Mouse (Mus musculus): ENCODE measurements around the gene Btrc. TPM values are rescaled to one million over a fixed set of nuclear protein-coding genes. Genes with fewer than 3 reads are reported as not detected.

Gene Btrc
- polyA plus RNA-seq, 1 experiment = 5.0 TPM

GRCm38 (mm10) chr19:45577141-45577750, 213.7 kb downstream of the Btrc start:
- H3K4me1 ChIP-seq = peaks cover 52% of the 10 kb centered on the region
- TF ChIP-seq FLI1 (IDR thresholded peaks at IDR 0.05; ENCODE audit: low read length) (no peak), GATA1 (IDR thresholded peaks at IDR 0.05; ENCODE audit: borderline replicate concordance, low read length) (no peak)
- H3K36me3 ChIP-seq (replicated peaks; ENCODE audit: low read length) = peaks cover 94% of the 10 kb centered on the region

GRCm38 (mm10) chr19:45578976-45579375, 215.4 kb downstream of the Btrc start:
- Histone ChIP-seq H3K36me3 (replicated peaks; ENCODE audit: low read length) (peaks cover 90% of the 10 kb centered on the region), H3K27me3 (replicated peaks) (no peaks in the 10 kb centered on the region), H3K4me3 (replicated peaks) (no peak overlapping the region), H3K4me1 (peaks cover 48% of the 10 kb centered on the region), H3K9me3 (0 out of 2 replicates have a peak, but pooled peaks cover 3% of the 10 kb centered on the region)
- TF ChIP-seq GATA1 (IDR thresholded peaks at IDR 0.05; ENCODE audit: borderline replicate concordance, low read length) (no peak), FLI1 (IDR thresholded peaks at IDR 0.05; ENCODE audit: low read length) (no peak)

More at GRCm38 (mm10) chr19:45577141-45577750, 213.7 kb downstream of the Btrc start:
- Histone ChIP-seq H3K9me3 (0 out of 2 replicates have a peak, but pooled peaks cover 3% of the 10 kb centered on the region), H3K27me3 (replicated peaks) (no peaks in the 10 kb centered on the region), H3K4me3 (replicated peaks) (no peak overlapping the region)

DNA sequence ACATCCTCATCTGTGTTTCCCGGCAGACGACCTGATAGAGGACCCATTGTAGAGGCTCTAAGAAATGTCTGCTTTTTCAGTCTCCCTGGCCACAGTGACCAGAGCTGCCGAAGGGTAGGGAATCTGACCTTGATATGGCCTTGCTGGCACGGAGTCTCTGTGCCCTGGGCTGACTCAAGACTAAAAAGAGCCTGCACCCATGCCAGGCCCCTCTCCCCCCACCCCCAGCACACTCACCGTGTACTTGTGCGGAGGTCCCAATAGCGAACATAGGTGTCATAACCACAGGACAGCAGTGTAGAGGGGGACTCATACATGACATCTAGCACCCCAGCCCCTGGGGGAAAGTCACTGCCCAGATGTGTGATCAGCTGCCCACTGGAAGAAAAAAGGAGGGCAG, 215.9 kb downstream of the Btrc start:
- Histone ChIP-seq H3K4me1 (peaks cover 44% of the 10 kb centered on the region), H3K9me3 (0 out of 2 replicates have a peak, but pooled peaks cover 3% of the 10 kb centered on the region), H3K4me3 (replicated peaks) (no peak overlapping the region), H3K36me3 (replicated peaks; ENCODE audit: low read length) (peaks cover 90% of the 10 kb centered on the region), H3K27me3 (replicated peaks) (no peaks in the 10 kb centered on the region)
- TF ChIP-seq FLI1 (IDR thresholded peaks at IDR 0.05; ENCODE audit: low read length) (no peak), GATA1 (IDR thresholded peaks at IDR 0.05; ENCODE audit: borderline replicate concordance, low read length) (no peak)

Other genes starting within 250 kb of the Btrc start
- not detected in 2 replicates for gene Tlx1, start 213.1 kb upstream of the Btrc start, polyA plus RNA-seq (2012; ENCODE audit: insufficient read depth, low replicate concordance)
- 0.34 TPM in 1 of 2 replicates, not detected in the other for gene Lbx1, start 127.9 kb upstream of the Btrc start, polyA plus RNA-seq (2012; ENCODE audit: insufficient read depth, low replicate concordance)
- 7.5 and 15.4 TPM in 2 replicates for gene Poll, start 196.8 kb downstream of the Btrc start, polyA plus RNA-seq (2012; ENCODE audit: insufficient read depth, low replicate concordance)
- gene Gm17018, start 196.9 kb downstream of the Btrc start, polyA plus RNA-seq (2012; ENCODE audit: insufficient read depth, low replicate concordance) = 32.0 and 59.1 TPM in 2 replicates